25 mouse cellular contexts compared by ENCODE assay signal in genomic region chr5:137346983-137347382, GRCm38 (mm10). TPM values are rescaled to one million over a fixed set of nuclear protein-coding genes. Genes with fewer than 3 reads are reported as not detected.
DNase-seq lines count a peak whose midpoint lies in the region; ATAC-seq and TF ChIP-seq lines count a peak whose summit lies in the region.
"Had no signal": no experiment of that assay in that cellular context is flagged by ENCODE, and none has a peak within 500 bp of the region (broad histone marks: within the 10 kb centered on the region; RNA-seq: fewer than 3 reads in every experiment).

No protein-coding gene starts in this region.

- no peak for DNase-seq in gastrocnemius, adult 2 months
- no peak for DNase-seq in gastrocnemius, postnatal 36 days
- no peak for DNase-seq in kidney, adult 18-20 months
- DNase-seq in 3T3-L1 (ENCODE audit: low read depth, low spot score), result peak; percentile 24
- DNase-seq in MN1 (ENCODE audit: low spot score), result no peak
- DNase-seq in thymus, postnatal 0 days (ENCODE audit: low spot score), result no peak
- DNase-seq: adrenal gland, adult 8-10 months; cerebellum, adult 11 months; cerebellum, postnatal 14 days; embryo, embryonic 11 days; gastrocnemius, postnatal 10 days; kidney, adult 9 months; right cerebral cortex, postnatal 25 days; thymus, adult 2 months had no signal

- no peaks in the 10 kb centered on the region for H3K36me3 ChIP-seq in kidney, embryonic 16.5 days (ENCODE audit: insufficient read depth, low read length)
- H3K36me3 ChIP-seq in liver, embryonic 12.5 days, result no peaks in the 10 kb centered on the region
- H3K36me3 ChIP-seq: embryonic facial prominence, embryonic 15.5 days; heart, embryonic 15.5 days; limb, embryonic 12.5 days; midbrain, embryonic 12.5 days had no signal

- H3K27ac ChIP-seq in gastrocnemius, adult 2 months, result peak overlapping the region; percentile 20; the same call in 1 of the 2 replicates
- H3K27ac ChIP-seq in kidney, embryonic 16.5 days (ENCODE audit: low read length), result peak overlapping the region; percentile 74
- peak overlapping the region; percentile 76 for H3K27ac ChIP-seq in liver, embryonic 12.5 days
- H3K27ac ChIP-seq: embryonic facial prominence, embryonic 15.5 days; hindbrain, embryonic 14.5 days; layer of hippocampus, adult 2 months; left cerebral cortex, adult 2 months; macrophage; midbrain, embryonic 12.5 days had no signal

- intact Hi-C loops in gastrocnemius, adult 2 months (cut with DNase I), result loop anchor here (10.0 kb wide), 1 partner anchor 438 kb away; the partner anchor contains the start of genes Mepce and Zcwpw1
- intact Hi-C loops in gastrocnemius, postnatal 36 days (cut with DNase I), result no loop called here

- H3K9ac ChIP-seq in kidney, embryonic 16.5 days (replicated peaks; ENCODE audit: low read length), result no peak overlapping the region
- no peak overlapping the region for H3K9ac ChIP-seq in liver, embryonic 12.5 days
- H3K9ac ChIP-seq: embryonic facial prominence, embryonic 15.5 days; heart, embryonic 15.5 days; hindbrain, embryonic 14.5 days; limb, embryonic 12.5 days; midbrain, embryonic 12.5 days had no signal

- no peak for TF ChIP-seq CTCF in gastrocnemius, adult 2 months (IDR thresholded peaks at IDR 0.05)

- peaks cover 47% of the 10 kb centered on the region for H3K4me1 ChIP-seq in kidney, embryonic 16.5 days (ENCODE audit: insufficient read depth, low read length)
- peaks cover 15% of the 10 kb centered on the region for H3K4me1 ChIP-seq in liver, embryonic 12.5 days

- no peak overlapping the region for H3K4me3 ChIP-seq in gastrocnemius, adult 2 months
- H3K4me3 ChIP-seq in kidney, embryonic 16.5 days (ENCODE audit: low read length), result no peak overlapping the region
- no peak overlapping the region for H3K4me3 ChIP-seq in liver, embryonic 12.5 days
- H3K4me3 ChIP-seq: embryonic facial prominence, embryonic 15.5 days; heart, embryonic 15.5 days; layer of hippocampus, adult 2 months; left cerebral cortex, adult 2 months; limb, embryonic 12.5 days; midbrain, embryonic 12.5 days had no signal

- no peaks in the 10 kb centered on the region for H3K27me3 ChIP-seq in kidney, embryonic 16.5 days (ENCODE audit: insufficient read depth, low read length)
- peaks cover 60% of the 10 kb centered on the region for H3K27me3 ChIP-seq in liver, embryonic 12.5 days (replicated peaks)
- H3K27me3 ChIP-seq: embryonic facial prominence, embryonic 15.5 days; heart, embryonic 15.5 days; limb, embryonic 12.5 days had no signal

- 84% methylated on average over 4 of the region's 4 CpGs for WGBS in kidney, embryonic 16.5 days
- WGBS in liver, embryonic 12.5 days (ENCODE audit: insufficient replicate concordance), result 49% methylated on average over 4 of the region's 4 CpGs

- ATAC-seq in kidney, embryonic 16.5 days (ENCODE audit: low FRiP score, low TSS enrichment), result no peak
- ATAC-seq in liver, embryonic 12.5 days, result no peak

- H3K9me3 ChIP-seq in kidney, embryonic 16.5 days (ENCODE audit: low read length), result no peaks in the 10 kb centered on the region
- H3K9me3 ChIP-seq in liver, embryonic 12.5 days (replicated peaks), result no peaks in the 10 kb centered on the region
- H3K9me3 ChIP-seq: embryonic facial prominence, embryonic 15.5 days; forebrain, embryonic 10.5 days; heart, embryonic 15.5 days; limb, embryonic 12.5 days; midbrain, embryonic 12.5 days had no signal

- no peak overlapping the region for H3K4me2 ChIP-seq in kidney, embryonic 16.5 days (replicated peaks; ENCODE audit: low read depth, low read length)
- no peak overlapping the region for H3K4me2 ChIP-seq in liver, embryonic 12.5 days
- H3K4me2 ChIP-seq: embryonic facial prominence, embryonic 15.5 days; hindbrain, embryonic 14.5 days; midbrain, embryonic 12.5 days had no signal

RNA-seq across cellular contexts. Expression of gene Ephb4, which starts 2.9 kb away (rescaled TPM):
- total RNA-seq in gastrocnemius, adult 2 months (2021), result 10 to 100 TPM; 12.5 to 15.5 TPM
- 10 to 100 TPM; 12.1 to 13.4 TPM for total RNA-seq in gastrocnemius, postnatal 36 days (2021)
- 53.7 and 55.3 TPM in 2 replicates for polyA plus RNA-seq in kidney, embryonic 16.5 days (2015; fragmentation: Nextera tagmentation; extraction: Ambion mirVana)
- polyA plus RNA-seq in liver, embryonic 12.5 days (2016; fragmentation: Nextera tagmentation; extraction: Ambion mirVana), result 14.2 and 15.7 TPM in 2 replicates
- 6.6 and 8.0 TPM in 2 replicates for polyA plus RNA-seq in thymus, postnatal 0 days (2015; fragmentation: Nextera tagmentation; extraction: Ambion mirVana)
- polyA plus RNA-seq: macrophage had no signal

RNA-seq across cellular contexts. Expression of gene Slc12a9, which starts 13.6 kb away (rescaled TPM):
- 1 to 10 TPM; 2.0 to 2.4 TPM for total RNA-seq in gastrocnemius, adult 2 months (2021)
- total RNA-seq in gastrocnemius, postnatal 36 days (2021), result 1 to 10 TPM; 2.4 to 2.5 TPM
- 16.3 and 16.6 TPM in 2 replicates for polyA plus RNA-seq in kidney, embryonic 16.5 days (2015; fragmentation: Nextera tagmentation; extraction: Ambion mirVana)
- 5.0 and 5.8 TPM in 2 replicates for polyA plus RNA-seq in liver, embryonic 12.5 days (2016; fragmentation: Nextera tagmentation; extraction: Ambion mirVana)
- polyA plus RNA-seq in thymus, postnatal 0 days (2015; fragmentation: Nextera tagmentation; extraction: Ambion mirVana), result 7.0 and 9.5 TPM in 2 replicates

RNA-seq across cellular contexts. Expression of gene Trip6, which starts 32.8 kb away (rescaled TPM):
- 1 to 10 TPM; 2.1 to 3.1 TPM for total RNA-seq in gastrocnemius, adult 2 months (2021)
- total RNA-seq in gastrocnemius, postnatal 36 days (2021), result 1 to 10 TPM; 3.7 to 4.1 TPM
- 90.1 and 102 TPM in 2 replicates for polyA plus RNA-seq in kidney, embryonic 16.5 days (2015; fragmentation: Nextera tagmentation; extraction: Ambion mirVana)
- 16.8 and 18.7 TPM in 2 replicates for polyA plus RNA-seq in liver, embryonic 12.5 days (2016; fragmentation: Nextera tagmentation; extraction: Ambion mirVana)
- polyA plus RNA-seq in thymus, postnatal 0 days (2015; fragmentation: Nextera tagmentation; extraction: Ambion mirVana), result 17.1 and 17.4 TPM in 2 replicates

RNA-seq across cellular contexts. Expression of gene Srrt, which starts 39.5 kb away (rescaled TPM):
- total RNA-seq in gastrocnemius, adult 2 months (2021), result 10 to 100 TPM; 38.7 to 46.2 TPM
- total RNA-seq in gastrocnemius, postnatal 36 days (2021), result 10 to 100 TPM; 27.7 to 39.8 TPM
- polyA plus RNA-seq in kidney, embryonic 16.5 days (2015; fragmentation: Nextera tagmentation; extraction: Ambion mirVana), result 158 and 165 TPM in 2 replicates
- polyA plus RNA-seq in liver, embryonic 12.5 days (2016; fragmentation: Nextera tagmentation; extraction: Ambion mirVana), result 125 and 128 TPM in 2 replicates
- polyA plus RNA-seq in thymus, postnatal 0 days (2015; fragmentation: Nextera tagmentation; extraction: Ambion mirVana), result 114 and 118 TPM in 2 replicates

RNA-seq across cellular contexts. Expression of gene Ufsp1, which starts 52.6 kb away (rescaled TPM):
- total RNA-seq in gastrocnemius, adult 2 months (2021), result 10 to 100 TPM; 14.2 to 15.1 TPM
- 10 to 100 TPM; 17.6 to 25.1 TPM for total RNA-seq in gastrocnemius, postnatal 36 days (2021)
- polyA plus RNA-seq in kidney, embryonic 16.5 days (2015; fragmentation: Nextera tagmentation; extraction: Ambion mirVana), result 7.2 and 7.8 TPM in 2 replicates
- 11.9 and 12.5 TPM in 2 replicates for polyA plus RNA-seq in liver, embryonic 12.5 days (2016; fragmentation: Nextera tagmentation; extraction: Ambion mirVana)
- polyA plus RNA-seq in thymus, postnatal 0 days (2015; fragmentation: Nextera tagmentation; extraction: Ambion mirVana), result 16.6 and 21.0 TPM in 2 replicates

Comparison
In these comparisons a context has a peak if more than half of its experiments do, and no peak if none do; other contexts are left out.
1. H3K27ac ChIP-seq: peak in every context shown above with its lines; median percentile 76 in liver, embryonic 12.5 days; 74 in kidney, embryonic 16.5 days; 20 in gastrocnemius, adult 2 months.